Mouse (Mus musculus) thymus, adult 2 months (tissue): ENCODE data around the gene D430042O09Rik.

Experiments used
- CTCF ChIP-seq: fragments of 200-500 bp; IDR thresholded peaks from 2 replicates; pipeline ENCODE4 v1.5.1; 2012; ENCODE audit warnings: mild to moderate bottlenecking, control low read depth, low read length, moderate library complexity, borderline replicate concordance; ENCODE audit not compliant: control insufficient read depth, poor library complexity, insufficient read depth; ENCODE audit errors: extremely low read depth
- POLR2A ChIP-seq: fragments of 200-500 bp; IDR thresholded peaks from 2 replicates; pipeline ENCODE4 v1.6.1; 2012; ENCODE audit warnings: mild to moderate bottlenecking, low read length, control low read depth, moderate library complexity; ENCODE audit not compliant: control insufficient read depth, poor library complexity, insufficient read depth; ENCODE audit errors: extremely low read depth

DNA sequence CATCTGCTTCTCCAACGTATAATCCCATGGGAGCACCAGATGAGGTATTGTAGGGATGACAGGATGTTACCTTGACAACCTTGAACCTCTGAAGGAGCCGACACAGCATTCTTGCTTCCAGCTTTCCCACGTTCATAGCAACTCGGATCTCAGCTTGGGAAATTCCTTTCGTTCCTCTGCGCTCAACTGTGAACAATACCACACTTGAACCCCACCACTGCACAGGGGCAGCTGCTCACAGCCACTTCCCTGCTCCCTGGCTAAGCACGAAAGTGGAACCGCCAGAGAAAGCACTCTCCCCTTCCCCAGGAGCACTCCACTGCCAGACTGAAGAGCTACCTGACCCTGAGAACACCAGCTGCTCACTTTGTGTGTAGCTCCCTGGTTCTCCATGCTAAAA, 28.9 kb upstream of the D430042O09Rik start:
- no peak for TF ChIP-seq CTCF
- TF ChIP-seq POLR2A, result no peak
